Mouse (Mus musculus): Measurements from ENCODE around the gene Fgfbp3.
A peak's percentile ranks its signal among the peaks of the same experiment; 100 is the strongest.
"Not testable (repeated sequence)": the region's sequence is repeated elsewhere in the genome, so short reads cannot be mapped to it uniquely, and the experiment has no call there.

Gene Fgfbp3

DNA sequence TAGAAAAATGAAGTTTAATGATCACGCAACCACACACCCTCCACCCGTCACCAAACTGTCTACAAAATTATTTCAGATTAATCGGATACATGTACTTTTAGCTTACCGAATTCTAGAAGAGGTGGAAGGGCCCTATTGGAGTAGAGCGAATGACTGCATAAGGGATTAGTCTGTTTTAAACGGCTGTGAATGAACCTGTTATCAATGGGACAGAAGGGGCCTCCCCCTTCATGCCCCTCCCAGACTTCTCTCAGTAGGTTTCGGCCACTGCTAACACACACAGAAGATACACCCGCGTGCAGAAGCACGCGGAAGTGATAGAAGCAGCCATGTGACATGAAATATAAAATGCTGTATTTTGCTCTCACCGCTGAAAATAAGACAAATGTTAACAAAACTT lies at the start of gene Fgfbp3:
Gene Fgfbp3 (minus strand): TSS at position 150 of the 400 bp plus-strand sequence.
- DNase-seq (ENCODE audit: low spot score), result no peak

GRCm38 (mm10) chr19:36962544-36963260 lies 43.3 kb upstream of the Fgfbp3 start:
- DNase-seq (ENCODE audit: low spot score), result not testable (repeated sequence)

DNA sequence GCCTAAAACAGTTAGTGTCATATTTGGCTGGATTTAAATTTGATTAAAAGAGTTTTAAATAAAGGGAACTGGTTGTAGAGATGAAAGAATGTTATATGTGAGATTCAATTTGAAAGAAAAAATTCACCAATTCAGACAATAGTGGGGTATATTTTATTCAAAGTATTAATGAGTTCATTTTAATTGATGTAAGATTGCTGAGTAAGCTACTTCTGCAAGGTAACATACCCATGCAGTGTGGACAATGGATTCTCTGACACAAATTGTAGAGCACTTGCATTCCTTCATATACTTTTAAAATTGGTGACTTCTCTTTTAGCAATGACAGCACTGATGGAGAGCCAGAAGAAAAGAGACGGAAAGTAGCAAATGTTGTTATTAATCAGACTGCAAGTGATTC lies 41.9 kb upstream of the Fgfbp3 start:
- no peak for DNase-seq (ENCODE audit: low spot score)

GRCm38 (mm10) chr19:36958331-36958730 lies 38.9 kb upstream of the Fgfbp3 start:
- DNase-seq (ENCODE audit: low spot score), result no peak

GRCm38 (mm10) chr19:36953637-36954206 lies 34.3 kb upstream of the Fgfbp3 start:
- DNase-seq (ENCODE audit: low spot score), result no peak

DNA sequence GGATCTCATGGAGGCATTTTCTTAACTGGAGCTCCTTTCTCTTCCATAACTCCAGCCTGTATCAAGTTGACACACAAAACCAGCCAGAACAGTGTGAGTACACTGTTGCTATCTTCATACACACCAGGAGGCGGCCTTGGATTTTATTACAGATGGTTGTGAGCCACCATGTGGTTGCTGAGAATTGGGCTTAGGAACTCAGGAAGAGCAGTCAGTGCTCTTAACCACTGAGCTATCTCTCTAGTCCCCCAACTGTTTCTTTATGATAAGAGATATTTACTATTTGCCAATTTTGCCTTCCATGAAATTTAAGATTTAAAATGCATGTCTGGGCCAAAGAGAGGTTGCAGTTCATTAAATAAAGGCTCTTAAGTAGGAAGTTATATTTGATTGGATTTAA lies 20.6 kb upstream of the Fgfbp3 start:
- no peak for DNase-seq (ENCODE audit: low spot score)

DNA sequence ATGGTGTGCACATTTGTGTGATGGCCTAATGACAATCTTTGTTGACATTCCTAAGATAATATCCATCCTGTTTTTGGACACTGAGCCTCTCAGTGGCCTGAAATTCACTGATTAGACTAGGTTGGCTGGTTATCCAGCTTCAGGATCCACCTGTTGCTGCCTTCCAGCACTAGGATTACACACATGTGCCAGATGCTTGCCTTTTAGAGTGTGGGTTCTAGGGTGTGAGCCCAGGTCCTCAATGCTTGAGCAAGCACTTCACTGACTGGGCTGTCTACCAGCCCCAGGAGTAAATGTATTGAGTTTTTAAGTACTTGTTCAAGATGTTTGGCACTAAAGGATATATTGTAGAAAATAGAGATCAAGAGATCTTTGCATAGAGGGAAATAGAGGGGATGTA lies 18.6 kb upstream of the Fgfbp3 start:
- no peak for DNase-seq (ENCODE audit: low spot score)

DNA sequence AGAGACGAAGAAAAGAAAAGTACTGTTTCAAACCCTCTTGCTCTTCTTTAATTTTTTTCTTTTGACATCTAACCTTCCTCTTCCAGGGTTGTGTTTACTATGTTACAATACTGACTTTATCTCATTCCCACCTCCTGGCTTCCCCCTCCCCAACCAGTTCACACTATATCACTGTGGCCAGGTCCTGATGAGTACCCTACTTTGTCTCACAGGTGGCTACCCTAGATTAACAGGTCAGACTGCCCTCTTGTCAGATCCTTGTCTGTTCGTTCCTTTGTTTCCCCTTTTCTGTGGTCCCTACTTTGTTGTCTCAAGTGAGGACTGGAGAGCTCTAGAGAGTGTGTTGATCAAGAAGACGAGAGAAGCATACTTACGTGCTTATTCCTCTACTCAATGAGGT lies 16.9 kb upstream of the Fgfbp3 start:
- DNase-seq (ENCODE audit: low spot score), result no peak

DNA sequence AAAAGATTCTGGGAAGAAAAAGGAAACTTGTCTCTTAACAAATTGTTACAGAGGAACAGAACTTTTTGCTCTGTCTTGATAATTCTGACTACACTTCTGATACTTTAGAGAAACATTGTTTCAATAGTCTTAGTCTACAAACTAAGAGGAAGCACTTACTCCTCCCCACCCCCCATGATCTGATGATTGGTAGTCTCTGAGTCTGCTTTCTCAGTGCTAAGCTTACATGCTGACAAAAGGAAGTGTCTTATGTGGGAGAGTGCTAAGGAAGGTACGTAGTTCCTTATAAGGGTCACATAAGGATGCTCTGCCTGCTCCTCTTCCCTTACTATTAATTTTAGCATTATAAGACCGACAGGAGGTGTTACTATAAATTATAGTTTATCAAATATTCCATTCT lies 13.2 kb upstream of the Fgfbp3 start:
- DNase-seq (ENCODE audit: low spot score), result no peak

DNA sequence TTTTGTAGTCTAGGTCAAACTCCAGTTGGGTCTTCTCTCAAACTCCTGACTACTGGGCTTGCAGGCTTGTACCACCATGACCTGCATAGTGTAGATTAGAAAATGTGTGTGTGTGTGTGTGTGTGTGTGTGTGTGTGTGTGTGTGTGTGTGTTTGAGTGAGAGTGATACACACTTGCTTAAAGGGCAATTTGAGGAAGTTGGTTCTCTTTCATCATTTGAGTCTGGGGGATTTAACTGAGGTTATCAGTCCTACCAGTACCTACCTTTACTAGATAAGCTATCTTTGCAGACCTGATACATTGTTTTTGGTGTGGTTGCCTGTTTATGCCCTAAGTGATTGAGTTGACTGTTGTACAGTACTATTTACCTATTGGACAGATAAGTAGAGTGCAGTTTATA lies 12.7 kb upstream of the Fgfbp3 start:
- DNase-seq (ENCODE audit: low spot score), result no peak

DNA sequence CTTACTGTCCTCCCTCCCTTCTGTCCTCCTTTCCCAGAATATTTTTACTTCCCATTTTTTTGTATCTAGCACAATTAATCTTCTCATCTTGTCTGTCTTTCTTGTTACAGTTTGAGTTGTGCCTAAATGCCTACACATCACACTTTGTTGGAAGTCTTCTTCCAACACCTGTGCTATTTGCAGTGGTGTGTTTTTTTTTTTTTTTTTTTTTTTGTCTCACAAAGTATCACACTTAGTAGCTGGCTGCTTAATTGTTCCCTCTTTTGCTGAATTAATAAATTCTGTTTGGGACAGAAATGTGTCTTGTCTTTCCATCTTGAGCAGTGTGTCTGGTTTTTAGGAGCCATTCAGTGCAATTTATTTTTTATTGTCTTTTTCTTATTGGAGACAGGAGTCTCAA lies 10.4 kb upstream of the Fgfbp3 start:
- DNase-seq (ENCODE audit: low spot score), result no peak

- no peak for DNase-seq (ENCODE audit: low spot score)
Measured at GRCm38 (mm10) chr19:36927800-36928361, 8.5 kb upstream of the Fgfbp3 start.

DNA sequence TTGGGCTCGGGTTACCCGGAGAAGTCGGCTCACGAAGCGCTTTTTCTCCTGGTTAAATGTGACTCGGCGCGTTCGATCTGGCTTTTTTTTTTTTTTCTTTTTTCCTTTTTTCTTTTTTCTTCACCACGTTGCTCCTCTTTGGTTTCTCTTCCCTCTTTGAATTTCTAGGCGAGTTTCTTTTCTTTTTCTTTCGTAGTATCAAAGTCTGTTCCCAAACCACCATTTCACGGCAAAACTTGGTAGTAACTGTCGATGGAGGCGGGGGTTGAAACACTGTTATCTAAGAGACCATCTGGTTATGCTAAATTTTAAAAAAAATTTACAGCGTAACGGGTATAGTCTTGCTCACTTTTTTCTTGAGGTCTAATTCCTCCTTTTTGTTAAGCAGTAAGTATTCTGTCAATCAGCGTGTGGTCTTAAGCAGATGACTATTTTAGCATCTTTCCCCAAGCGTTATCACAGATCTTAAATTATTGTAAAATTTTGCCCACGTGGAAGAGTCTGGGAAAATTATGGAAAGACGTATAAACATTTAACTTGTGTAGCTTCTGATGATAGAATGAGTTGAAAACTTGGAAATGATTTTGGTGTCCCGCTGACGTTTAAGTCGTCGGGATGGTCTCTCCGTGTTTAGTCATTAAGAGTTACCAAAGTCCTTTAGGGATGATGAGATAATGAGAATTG lies 7.3 kb upstream of the Fgfbp3 start:
- DNase-seq (ENCODE audit: low spot score), result no peak

DNA sequence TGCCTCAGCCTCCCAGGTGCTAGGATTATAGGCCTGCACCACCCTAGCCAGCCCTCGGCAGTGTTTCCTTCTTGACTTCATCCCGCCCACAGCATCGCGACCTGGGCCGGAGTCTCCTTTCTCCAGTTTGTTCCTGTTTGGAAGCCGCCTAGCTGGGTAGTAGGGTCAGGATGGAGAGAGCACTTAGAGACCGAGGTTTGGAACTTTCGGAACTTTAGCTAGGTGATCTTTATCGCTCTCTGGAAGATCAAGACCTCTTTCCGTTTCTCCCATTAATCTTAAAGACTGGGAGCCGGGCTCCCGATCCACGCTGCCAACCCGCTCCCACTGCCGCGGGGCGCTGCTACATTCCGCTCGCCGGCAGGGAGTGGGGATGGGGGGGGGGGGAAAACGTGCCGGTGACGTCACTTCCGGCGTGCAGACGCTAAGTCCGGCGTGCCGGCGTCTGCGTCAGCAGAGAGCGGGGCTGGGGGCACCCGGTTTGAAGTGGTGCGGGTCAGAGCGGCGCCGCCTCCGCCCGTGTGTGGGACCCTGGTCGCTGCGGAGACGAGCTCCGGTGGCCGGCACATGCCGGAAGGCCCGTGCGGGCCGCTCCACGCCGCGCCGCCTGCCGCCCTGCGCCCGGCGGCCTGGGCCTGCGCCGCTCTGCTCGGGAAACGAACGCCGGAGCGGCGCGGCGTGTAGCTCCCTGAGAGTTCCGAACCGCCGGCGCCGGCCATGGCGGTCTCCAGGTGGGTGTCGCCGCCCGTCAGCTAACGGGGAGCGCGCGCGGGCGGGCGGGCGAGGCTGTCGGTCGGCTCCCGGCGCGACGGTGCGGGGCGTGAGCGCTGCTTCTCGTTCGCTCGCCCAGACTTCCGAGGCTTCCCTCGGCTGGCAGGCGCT lies 6.5 kb upstream of the Fgfbp3 start, which contains the start of gene Btaf1:
Gene Btaf1 (plus strand): TSS at position 409 of the 882 bp plus-strand sequence.
- DNase-seq (ENCODE audit: low spot score), result peak; percentile 84

GRCm38 (mm10) chr19:36922936-36923335 lies 3.5 kb upstream of the Fgfbp3 start:
- DNase-seq (ENCODE audit: low spot score), result no peak

DNA sequence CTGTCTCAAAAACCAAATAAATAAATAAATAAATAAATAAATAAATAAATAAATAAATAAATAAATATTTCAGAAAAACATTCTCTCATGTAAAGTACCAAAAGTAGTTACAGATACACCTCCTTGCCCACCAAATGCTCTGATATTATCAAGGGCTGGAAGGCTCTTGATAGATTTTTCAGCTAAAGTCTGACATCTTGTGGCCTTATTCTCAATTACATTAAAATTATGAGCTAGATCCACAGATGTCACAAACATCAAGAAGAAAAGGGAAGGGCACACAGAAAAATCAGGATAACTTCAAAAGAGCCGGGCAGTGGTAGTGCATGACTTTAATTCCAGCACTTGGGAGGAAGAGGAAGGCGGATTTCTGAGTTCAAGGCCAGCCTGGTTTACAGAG lies 2.6 kb upstream of the Fgfbp3 start:
- no peak for DNase-seq (ENCODE audit: low spot score)

- peak; percentile 80 for DNase-seq (ENCODE audit: low spot score)
Measured at GRCm38 (mm10) chr19:36918441-36919301, 744 bp downstream of the Fgfbp3 start.

GRCm38 (mm10) chr19:36916876-36917389 lies 2.5 kb downstream of the Fgfbp3 start:
- DNase-seq (ENCODE audit: low spot score), result no peak

GRCm38 (mm10) chr19:36916206-36916605 lies 3.2 kb downstream of the Fgfbp3 start:
- no peak for DNase-seq (ENCODE audit: low spot score)

DNA sequence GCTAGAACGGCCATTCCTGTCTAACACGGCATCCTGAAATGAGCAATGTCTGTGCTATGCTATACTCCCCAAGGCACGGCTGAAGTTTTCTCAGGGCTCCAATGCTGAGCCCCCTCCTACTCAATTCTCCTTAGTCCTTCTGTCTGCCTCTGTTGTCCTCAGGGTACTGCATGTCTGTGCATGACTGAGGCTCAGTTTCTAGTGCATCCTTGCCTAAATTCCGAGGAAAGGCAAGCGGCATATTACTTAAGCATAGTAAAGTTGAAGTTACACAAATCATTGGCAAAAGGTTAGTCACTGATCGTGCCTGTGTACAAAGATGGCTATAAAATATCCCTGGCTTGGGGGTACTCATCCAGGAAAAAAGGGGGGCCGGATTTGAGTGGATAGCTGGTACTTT lies 6.4 kb downstream of the Fgfbp3 start:
- DNase-seq (ENCODE audit: low spot score), result no peak

Measured in ovary, postnatal 36 days (tissue).